Mouse (Mus musculus): ENCODE results near the gene Zfp37. TPM values are rescaled to one million over a fixed set of nuclear protein-coding genes. Genes with fewer than 3 reads are reported as not detected.

Gene Zfp37
- 43.4 TPM for polyA plus RNA-seq (2014; fragmentation: Illumina TruSeq; extraction: RNeasy Lipid Tissue Mini Kit (QIAGEN cat#74804); ENCODE audit: low read depth, low replicate concordance)

GRCm38 (mm10) chr4:62230769-62231168 is at the start of gene Zfp37:
TSS of gene Zfp37 (minus strand) at chr4:62231047.

DNA sequence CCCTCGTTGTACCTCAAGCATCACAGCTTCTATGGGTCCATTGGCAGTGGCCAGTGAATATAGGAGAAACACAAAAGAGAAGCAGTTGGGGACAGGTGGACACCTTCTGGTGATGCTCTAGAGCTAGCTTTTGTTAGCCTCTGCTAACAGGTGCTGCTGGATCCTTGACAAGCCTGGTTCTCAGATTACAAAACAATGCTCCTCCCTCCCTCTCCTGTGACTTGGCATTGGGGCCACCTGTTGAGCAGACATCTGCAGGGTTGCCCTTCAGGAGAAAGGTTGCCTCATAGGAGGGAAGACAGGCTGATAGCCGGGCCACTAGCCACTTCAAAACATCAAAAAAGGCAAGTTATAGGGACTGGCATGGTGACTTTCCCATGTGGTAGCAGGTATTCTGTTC is 31.4 kb upstream of the Zfp37 start, which contains the start of gene Slc31a2:
TSS of gene Slc31a2 (plus strand) at position 287 of the 400 bp plus-strand sequence.

GRCm38 (mm10) chr4:62150811-62151210 is 80.0 kb downstream of the Zfp37 start, which contains the start of gene Mup21:
TSS of gene Mup21 (minus strand) at chr4:62150863.

Other genes starting within 250 kb of the Zfp37 start
- gene Mup20, start 176.9 kb downstream of the Zfp37 start, polyA plus RNA-seq (2014; fragmentation: Illumina TruSeq; extraction: RNeasy Lipid Tissue Mini Kit (QIAGEN cat#74804); ENCODE audit: low read depth, low replicate concordance) = not detected
- gene Mup3, start 143.7 kb downstream of the Zfp37 start, polyA plus RNA-seq (2014; fragmentation: Illumina TruSeq; extraction: RNeasy Lipid Tissue Mini Kit (QIAGEN cat#74804); ENCODE audit: low read depth, low replicate concordance) = not detected
- gene Mup21, start 80.2 kb downstream of the Zfp37 start, polyA plus RNA-seq (2014; fragmentation: Illumina TruSeq; extraction: RNeasy Lipid Tissue Mini Kit (QIAGEN cat#74804); ENCODE audit: low read depth, low replicate concordance) = not detected
- gene Slc31a2, start 31.5 kb upstream of the Zfp37 start, polyA plus RNA-seq (2014; fragmentation: Illumina TruSeq; extraction: RNeasy Lipid Tissue Mini Kit (QIAGEN cat#74804); ENCODE audit: low read depth, low replicate concordance) = 8.1 TPM
- gene Fkbp15, start 129.5 kb upstream of the Zfp37 start, polyA plus RNA-seq (2014; fragmentation: Illumina TruSeq; extraction: RNeasy Lipid Tissue Mini Kit (QIAGEN cat#74804); ENCODE audit: low read depth, low replicate concordance) = 19.7 TPM
- 274 TPM for gene Slc31a1, start 129.7 kb upstream of the Zfp37 start, polyA plus RNA-seq (2014; fragmentation: Illumina TruSeq; extraction: RNeasy Lipid Tissue Mini Kit (QIAGEN cat#74804); ENCODE audit: low read depth, low replicate concordance)
- gene Cdc26, start 177.6 kb upstream of the Zfp37 start, polyA plus RNA-seq (2014; fragmentation: Illumina TruSeq; extraction: RNeasy Lipid Tissue Mini Kit (QIAGEN cat#74804); ENCODE audit: low read depth, low replicate concordance) = 59.5 TPM
- gene Prpf4, start 177.8 kb upstream of the Zfp37 start, polyA plus RNA-seq (2014; fragmentation: Illumina TruSeq; extraction: RNeasy Lipid Tissue Mini Kit (QIAGEN cat#74804); ENCODE audit: low read depth, low replicate concordance) = 8.2 TPM
- gene Rnf183, start 204.2 kb upstream of the Zfp37 start, polyA plus RNA-seq (2014; fragmentation: Illumina TruSeq; extraction: RNeasy Lipid Tissue Mini Kit (QIAGEN cat#74804); ENCODE audit: low read depth, low replicate concordance) = not detected
- 1.4 TPM for gene Wdr31, start 239.8 kb upstream of the Zfp37 start, polyA plus RNA-seq (2014; fragmentation: Illumina TruSeq; extraction: RNeasy Lipid Tissue Mini Kit (QIAGEN cat#74804); ENCODE audit: low read depth, low replicate concordance)
- 17.8 TPM for gene Bspry, start 249.0 kb upstream of the Zfp37 start, polyA plus RNA-seq (2014; fragmentation: Illumina TruSeq; extraction: RNeasy Lipid Tissue Mini Kit (QIAGEN cat#74804); ENCODE audit: low read depth, low replicate concordance)